Mouse (Mus musculus) liver, embryonic 16.5 days (tissue): ENCODE results near the gene Atoh8. TPM values are rescaled to one million over a fixed set of nuclear protein-coding genes. Genes with fewer than 3 reads are reported as not detected.

Experiments used
- ATAC-seq: fragments of 200-750 bp; cut with Nextera tagmentation; 2 replicates; pipeline ENCODE4 v1.8.0; 2017; ENCODE audit warnings: low read depth, mild to moderate bottlenecking, moderate number of reproducible peaks, moderate library complexity
- H3K27ac ChIP-seq: fragments of 300-500 bp; sonication (generic); 2 replicates; pipeline ENCODE4 v1.5.1; 2014; ENCODE audit warnings: mild to moderate bottlenecking, low read length
- H3K27me3 ChIP-seq: fragments of 300-500 bp; sonication (generic); 2 replicates; pipeline ENCODE4 v1.6.1; 2014; ENCODE audit warnings: low read depth, low read length, mixed read lengths; ENCODE audit not compliant: control insufficient read depth, insufficient read depth
- H3K36me3 ChIP-seq: fragments of 300-500 bp; sonication (generic); 2 replicates; pipeline ENCODE4 v1.6.1; 2014; ENCODE audit warnings: mild to moderate bottlenecking; ENCODE audit not compliant: control insufficient read depth, insufficient read depth
- H3K4me1 ChIP-seq: fragments of 300-500 bp; sonication (generic); 2 replicates; pipeline ENCODE4 v1.6.1; 2014; ENCODE audit warnings: low read depth, low read length, mixed read lengths; ENCODE audit not compliant: control insufficient read depth
- H3K4me2 ChIP-seq: fragments of 300-500 bp; sonication (generic); 2 replicates; pipeline ENCODE4 v1.6.1; 2014; ENCODE audit warnings: low read depth, low read length, mixed read lengths
- H3K4me3 ChIP-seq: fragments of 300-500 bp; sonication (generic); 2 replicates; pipeline ENCODE4 v1.5.1; 2014; ENCODE audit warnings: low read depth, mild to moderate bottlenecking, low read length
- H3K9ac ChIP-seq: fragments of 300-500 bp; sonication (generic); 2 replicates; pipeline ENCODE4 v1.6.1; 2014; ENCODE audit warnings: low read depth, low read length
- H3K9me3 ChIP-seq: fragments of 300-500 bp; sonication (generic); replicated peaks from 2 replicates; pipeline ENCODE4 v1.6.1; 2016; ENCODE audit warnings: low read length; ENCODE audit not compliant: control insufficient read depth
- WGBS: fragments of 180-500 bp; shearing (Covaris S2); extraction: QIAGEN DNeasy Blood & Tissue Kit; methylation state at CpG from one replicate; pipeline ENCODE4 v1.1.7; 2014; ENCODE audit not compliant: insufficient replicate concordance; 5-methylcytosine and 5-hydroxymethylcytosine counted together
- polyA plus RNA-seq: library from polyadenylated mRNA; unstranded; fragments of >200 nt; fragmentation: Nextera tagmentation; extraction: Ambion mirVana; gene quantifications from 2 replicates; pipeline ENCODE4 v1.2.1, GENCODE M21; 2015

Gene Atoh8
- polyA plus RNA-seq, 1 experiment from 2014 or later = 0.90 TPM

DNA sequence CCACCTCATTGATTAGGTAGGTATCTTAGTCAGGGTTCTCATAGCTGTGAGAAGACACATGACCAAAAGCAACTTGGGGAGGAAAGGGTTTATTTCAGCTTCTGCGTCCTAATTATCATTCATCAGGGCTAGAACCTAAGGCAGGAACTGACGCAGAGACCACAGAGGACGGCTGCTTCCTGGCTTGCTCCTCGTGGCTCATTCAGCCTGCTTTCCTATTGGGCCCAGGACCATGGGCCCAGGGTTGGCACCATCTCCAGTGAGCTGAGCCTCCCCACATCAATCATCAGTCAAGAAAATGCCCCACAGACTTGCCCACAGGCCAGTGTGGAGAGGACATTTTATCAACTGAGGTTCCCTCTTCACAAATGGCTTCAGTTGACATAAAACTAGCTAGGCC is 40.1 kb upstream of the Atoh8 start:
- Histone ChIP-seq H3K4me1 (peaks cover 77% of the 10 kb centered on the region), H3K27ac (peak overlapping the region; percentile 27; the same call in 1 of the 2 replicates)

DNA sequence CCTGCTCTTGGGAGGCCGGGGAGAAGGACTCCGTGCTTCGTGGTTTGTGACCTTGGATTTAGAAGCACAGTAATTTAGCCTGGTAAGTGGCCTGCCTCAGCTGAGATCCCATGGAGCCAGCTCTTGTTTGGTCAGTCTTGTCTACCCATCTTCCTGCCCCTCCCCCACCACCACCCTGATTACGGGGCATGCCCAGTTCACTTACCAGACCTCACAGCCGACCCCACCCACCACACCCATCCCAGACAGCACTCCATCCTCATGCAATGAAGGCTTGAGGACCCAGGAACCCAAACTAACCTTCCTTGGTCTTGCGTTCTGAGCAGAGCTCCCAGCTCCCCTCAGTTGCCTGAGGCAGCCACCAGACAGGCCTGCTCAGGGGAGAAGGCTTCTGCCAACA is 37.8 kb upstream of the Atoh8 start:
- Histone ChIP-seq H3K9me3 (no peaks in the 10 kb centered on the region), H3K27ac (peak overlapping the region; percentile 94), H3K27me3 (no peaks in the 10 kb centered on the region), H3K4me1 (peaks cover 56% of the 10 kb centered on the region), H3K36me3 (no peaks in the 10 kb centered on the region), H3K4me3 (peak overlapping the region; percentile 13; the same call in 1 of the 2 replicates), H3K9ac (peak overlapping the region; percentile 58), H3K4me2 (peak overlapping the region; percentile 72)
- ATAC-seq = peak; percentile 75
- WGBS = 38% methylated on average over 6 of the region's 6 CpGs

More for the DNA sequence above, 40.1 kb upstream of the Atoh8 start:
- no peak for ATAC-seq
- Histone ChIP-seq H3K9ac (no peak overlapping the region), H3K36me3 (no peaks in the 10 kb centered on the region), H3K27me3 (no peaks in the 10 kb centered on the region), H3K4me3 (no peak overlapping the region), H3K9me3 (no peaks in the 10 kb centered on the region), H3K4me2 (no peak overlapping the region)
- WGBS = 35% methylated on average over 4 of the region's 4 CpGs

DNA sequence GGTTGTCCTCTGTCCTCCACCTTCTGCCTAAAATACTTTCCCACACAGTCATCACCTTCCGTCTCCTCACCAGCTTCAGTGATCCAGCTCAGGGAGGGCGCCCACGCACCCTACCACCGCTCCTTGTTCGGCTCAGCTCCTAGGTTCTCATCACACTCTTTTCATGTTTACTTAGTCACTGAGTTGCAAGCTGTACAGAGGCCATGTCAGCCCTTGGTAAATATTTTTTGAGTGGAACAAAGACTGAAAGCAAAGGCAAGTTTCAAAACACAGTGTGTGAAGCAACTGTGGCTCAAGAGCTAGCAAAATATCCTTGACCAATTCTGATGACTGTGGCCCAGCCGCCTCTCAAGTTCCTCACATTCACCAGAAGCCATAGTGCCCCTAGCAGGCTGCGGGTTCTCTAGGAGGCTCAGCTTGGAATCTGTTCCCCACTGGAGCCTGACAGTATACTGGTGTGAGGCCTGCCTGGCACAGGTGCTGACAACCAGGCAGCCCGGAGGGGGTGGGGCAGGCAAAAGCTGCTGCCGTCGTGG is 36.9 kb upstream of the Atoh8 start:
- peak overlapping the region; percentile 72; the same call in 1 of the 2 replicates for H3K4me2 ChIP-seq
- H3K27me3 ChIP-seq = peaks cover 5% of the 10 kb centered on the region
- H3K9me3 ChIP-seq = no peaks in the 10 kb centered on the region
- no peaks in the 10 kb centered on the region for H3K36me3 ChIP-seq
- 62% methylated on average over 10 of the region's 10 CpGs for WGBS
- ATAC-seq = peak; percentile 63
- H3K27ac ChIP-seq = peak overlapping the region; percentile 94
- H3K4me1 ChIP-seq = peaks cover 47% of the 10 kb centered on the region
- H3K4me3 ChIP-seq = no peak overlapping the region
- H3K9ac ChIP-seq = peak overlapping the region; percentile 51

DNA sequence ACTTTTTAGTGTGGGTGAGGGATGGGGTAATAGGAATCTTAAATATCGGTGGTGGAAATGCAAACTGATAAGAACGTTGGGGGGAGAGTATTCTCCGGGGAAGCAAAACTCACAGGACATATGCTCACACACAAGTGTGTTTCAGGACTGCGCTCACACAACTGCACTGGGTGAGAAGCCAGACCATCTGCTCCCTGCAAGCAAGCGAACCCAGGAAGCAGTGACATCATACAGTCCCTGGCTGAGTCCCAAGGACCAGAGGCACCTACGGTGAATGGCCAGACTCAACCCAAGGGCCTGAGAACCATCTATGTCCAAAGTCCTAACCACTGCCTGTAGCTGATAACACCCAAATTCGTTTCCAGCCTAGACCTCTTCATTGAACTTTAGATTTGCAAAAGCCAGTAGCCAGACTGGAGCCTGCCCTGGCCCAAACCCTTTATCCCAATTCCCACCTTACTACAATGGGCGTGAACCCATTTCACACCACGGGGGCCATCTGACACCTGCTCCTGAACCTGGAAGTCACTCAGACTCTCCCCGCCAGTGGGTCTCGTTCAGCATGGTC is 35.7 kb upstream of the Atoh8 start:
- 50% methylated on average over 11 of the region's 11 CpGs for WGBS
- Histone ChIP-seq H3K9ac (no peak overlapping the region), H3K27ac (peak overlapping the region; percentile 94), H3K9me3 (no peaks in the 10 kb centered on the region), H3K4me2 (no peak overlapping the region), H3K4me1 (peaks cover 46% of the 10 kb centered on the region), H3K4me3 (no peak overlapping the region), H3K36me3 (no peaks in the 10 kb centered on the region), H3K27me3 (peaks cover 15% of the 10 kb centered on the region)
- ATAC-seq = peak; percentile 36

DNA sequence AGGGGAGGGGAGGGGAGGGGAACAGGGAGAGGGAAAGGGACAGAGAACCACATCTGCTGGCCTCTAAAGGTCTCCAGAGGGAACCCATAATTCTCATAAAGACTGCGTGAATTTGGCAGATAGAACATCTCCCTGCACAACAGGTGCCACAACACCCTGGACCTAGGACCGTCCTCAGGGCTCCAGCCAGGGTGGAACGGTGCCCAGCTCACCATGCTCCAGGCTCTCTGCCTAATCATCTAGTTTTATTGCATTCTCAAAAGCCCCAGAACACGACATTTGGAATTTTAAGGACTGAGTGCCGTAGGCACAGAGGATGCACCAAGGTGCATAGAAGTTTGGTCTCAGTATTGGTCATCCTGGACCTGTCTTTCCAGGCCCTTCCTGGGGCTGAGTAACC is 34.9 kb upstream of the Atoh8 start:
- H3K27me3 ChIP-seq = peaks cover 23% of the 10 kb centered on the region
- 74% methylated on average over 5 of the region's 5 CpGs for WGBS
- H3K9ac ChIP-seq = no peak overlapping the region
- H3K4me3 ChIP-seq = no peak overlapping the region
- no peaks in the 10 kb centered on the region for H3K36me3 ChIP-seq
- peaks cover 49% of the 10 kb centered on the region for H3K4me1 ChIP-seq
- ATAC-seq = no peak
- no peak overlapping the region for H3K27ac ChIP-seq
- no peak overlapping the region for H3K4me2 ChIP-seq
- H3K9me3 ChIP-seq = no peaks in the 10 kb centered on the region

DNA sequence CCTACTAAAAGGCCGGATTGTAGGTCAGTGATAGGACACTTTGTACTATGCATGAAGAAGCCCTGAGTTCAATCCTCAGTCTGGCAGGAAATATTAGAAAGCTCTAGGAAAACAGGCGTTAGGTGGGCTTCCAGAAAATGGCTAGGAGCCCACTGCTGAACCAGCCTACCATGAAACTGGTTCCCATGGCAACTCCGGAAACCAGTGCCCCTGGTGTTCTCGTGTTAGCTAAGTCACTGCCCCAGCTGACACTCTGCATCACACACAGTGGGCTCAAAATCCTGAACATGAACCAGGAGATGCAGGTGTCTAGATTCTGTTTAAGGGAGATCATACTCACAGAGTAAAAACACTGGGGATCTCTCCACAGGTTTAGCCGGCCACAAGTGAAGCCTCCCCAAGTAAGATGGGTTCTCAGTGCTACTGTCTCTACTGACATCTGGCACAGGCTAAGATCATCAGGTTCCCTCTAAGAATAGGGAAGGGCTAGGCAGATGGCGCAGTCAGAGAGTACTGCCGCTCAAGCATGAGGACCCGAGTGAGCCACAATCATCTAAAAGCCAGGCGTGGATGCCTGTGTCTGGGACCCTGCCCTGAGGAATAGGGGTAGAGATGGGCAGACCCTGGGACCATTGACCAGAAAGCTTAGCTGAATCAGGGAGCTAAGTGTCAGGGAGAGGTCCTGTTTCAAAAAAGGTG is 32.9 kb upstream of the Atoh8 start:
- Histone ChIP-seq H3K4me2 (no peak overlapping the region), H3K9ac (no peak overlapping the region), H3K4me3 (no peak overlapping the region), H3K36me3 (no peaks in the 10 kb centered on the region), H3K9me3 (no peaks in the 10 kb centered on the region), H3K27ac (no peak overlapping the region), H3K27me3 (peaks cover 29% of the 10 kb centered on the region), H3K4me1 (peaks cover 36% of the 10 kb centered on the region)
- ATAC-seq = no peak
- 59% methylated on average over 9 of the region's 9 CpGs for WGBS

DNA sequence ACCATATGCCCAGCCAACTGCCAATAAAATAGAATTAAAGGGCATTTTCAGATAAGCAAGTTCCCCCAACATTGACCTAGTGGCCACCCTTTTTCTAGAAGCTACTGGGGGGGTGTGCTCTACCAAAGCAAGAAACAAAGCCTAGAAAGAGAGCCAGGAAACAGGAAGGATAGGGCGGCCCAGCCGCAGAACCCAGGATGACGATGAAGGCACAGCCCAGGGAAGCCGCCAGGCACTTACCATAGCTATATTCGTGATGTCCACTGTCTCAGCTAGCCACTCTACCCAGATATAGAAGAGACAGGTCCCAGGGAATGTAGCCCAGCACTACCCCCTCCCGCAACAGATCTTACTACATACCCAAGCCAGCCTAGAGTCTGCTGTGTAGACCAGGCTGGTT is 30.3 kb upstream of the Atoh8 start:
- Histone ChIP-seq H3K4me2 (no peak overlapping the region), H3K9ac (no peak overlapping the region), H3K27ac (no peak overlapping the region), H3K9me3 (no peaks in the 10 kb centered on the region), H3K4me1 (peaks cover 13% of the 10 kb centered on the region), H3K4me3 (no peak overlapping the region), H3K36me3 (no peaks in the 10 kb centered on the region), H3K27me3 (peaks cover 32% of the 10 kb centered on the region)
- 35% methylated on average over 6 of the region's 6 CpGs for WGBS
- ATAC-seq = peak; percentile 14

DNA sequence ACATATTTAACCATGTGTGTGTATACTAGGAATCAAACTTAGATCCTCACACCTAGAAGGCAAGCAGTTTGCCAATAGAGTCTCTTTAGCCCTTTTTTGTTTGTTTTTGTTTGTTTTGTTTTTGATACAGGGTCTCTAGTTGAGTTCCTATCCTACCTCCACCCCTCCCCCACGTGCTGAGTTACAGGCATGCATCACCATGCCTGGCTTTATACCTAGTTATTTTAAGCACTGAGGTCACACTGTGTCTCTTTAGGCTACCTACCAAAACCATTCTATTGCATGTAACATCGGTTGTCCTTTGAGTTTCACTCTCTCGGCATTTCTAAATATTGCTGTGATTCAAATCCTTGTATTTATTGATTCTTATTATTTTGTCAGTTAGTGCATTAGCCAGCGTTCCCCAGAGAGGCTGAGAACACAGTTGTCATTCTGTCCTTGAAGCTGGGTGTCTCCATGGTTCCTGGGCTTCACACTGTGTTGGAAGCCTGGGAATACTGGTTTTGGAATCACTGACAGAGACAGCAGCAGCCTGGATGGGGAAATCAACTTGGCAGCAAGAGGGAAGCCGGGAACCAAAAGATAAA is 28.4 kb upstream of the Atoh8 start:
- Histone ChIP-seq H3K4me3 (no peak overlapping the region), H3K4me2 (no peak overlapping the region), H3K27me3 (peaks cover 32% of the 10 kb centered on the region), H3K27ac (no peak overlapping the region), H3K4me1 (peaks cover 11% of the 10 kb centered on the region; the same call in 1 of the 2 replicates), H3K9ac (no peak overlapping the region), H3K9me3 (no peaks in the 10 kb centered on the region), H3K36me3 (no peaks in the 10 kb centered on the region)
- 55% methylated on average over 5 of the region's 5 CpGs for WGBS
- ATAC-seq = no peak
